Mouse (Mus musculus): ENCODE data around the gene Acin1. TPM values are rescaled to one million over a fixed set of nuclear protein-coding genes. Genes with fewer than 3 reads are reported as not detected.

Gene Acin1
- polyA plus RNA-seq, 1 experiment = 121 TPM

- H3K4me1 ChIP-seq (ENCODE audit: control insufficient read depth, insufficient read depth, low read length) = no peaks in the 10 kb centered on the region
- no peak for DNase-seq
- no peak for TF ChIP-seq CTCF (IDR thresholded peaks at IDR 0.05; ENCODE audit: insufficient read depth, low read length)
- no peak for TF ChIP-seq POLR2A (IDR thresholded peaks at IDR 0.05; ENCODE audit: borderline replicate concordance, extremely low read depth, low read depth, low read length)
- H3K4me3 ChIP-seq (replicated peaks; ENCODE audit: extremely low read depth, low read depth, low read length) = no peak overlapping the region
- 70% methylated on average over 4 of the region's 4 CpGs for WGBS
Measured at GRCm38 (mm10) chr14:54647900-54648299, 38.8 kb downstream of the Acin1 start.

DNA sequence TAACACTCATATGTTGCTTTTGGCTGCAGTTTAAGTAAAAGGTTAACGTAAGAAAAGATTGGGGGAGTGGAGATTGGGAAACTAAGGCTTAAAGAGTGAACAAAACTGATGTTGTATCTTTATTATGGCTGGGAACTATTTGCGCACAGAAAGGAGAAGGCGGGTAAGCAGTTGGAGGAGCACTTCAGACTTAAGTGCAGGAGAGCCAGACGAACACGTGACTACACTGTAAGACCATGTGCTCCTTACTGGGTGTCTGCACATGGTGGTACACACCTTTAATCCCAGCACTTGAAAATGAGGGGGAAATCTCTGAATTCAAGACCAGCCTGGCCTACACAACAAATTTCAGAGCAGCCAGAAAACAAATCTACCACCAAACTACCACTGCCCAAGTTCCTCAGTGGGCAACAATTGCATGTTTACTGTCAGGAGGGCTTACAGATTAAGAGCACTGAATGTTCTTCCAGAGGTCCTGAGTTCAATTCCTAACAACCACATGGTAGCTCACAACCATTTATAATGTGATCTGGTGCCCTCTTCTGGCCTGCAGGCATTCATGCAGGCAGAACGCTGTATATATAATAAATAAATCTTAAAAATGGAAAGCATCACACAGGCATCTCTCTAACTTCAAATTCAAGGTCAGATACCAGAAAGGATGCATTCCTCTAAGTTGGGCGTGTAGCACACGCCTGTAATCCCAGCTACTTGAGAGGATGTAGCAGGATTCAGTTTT, 39.7 kb downstream of the Acin1 start:
- WGBS = 74% methylated on average over 8 of the region's 8 CpGs
- DNase-seq = peak; percentile 38
- TF ChIP-seq CTCF (IDR thresholded peaks at IDR 0.05; ENCODE audit: insufficient read depth, low read length) (no peak), POLR2A (IDR thresholded peaks at IDR 0.05; ENCODE audit: borderline replicate concordance, extremely low read depth, low read depth, low read length) (no peak)
- Histone ChIP-seq H3K4me1 (ENCODE audit: control insufficient read depth, insufficient read depth, low read length) (no peaks in the 10 kb centered on the region), H3K4me3 (replicated peaks; ENCODE audit: extremely low read depth, low read depth, low read length) (no peak overlapping the region)

DNA sequence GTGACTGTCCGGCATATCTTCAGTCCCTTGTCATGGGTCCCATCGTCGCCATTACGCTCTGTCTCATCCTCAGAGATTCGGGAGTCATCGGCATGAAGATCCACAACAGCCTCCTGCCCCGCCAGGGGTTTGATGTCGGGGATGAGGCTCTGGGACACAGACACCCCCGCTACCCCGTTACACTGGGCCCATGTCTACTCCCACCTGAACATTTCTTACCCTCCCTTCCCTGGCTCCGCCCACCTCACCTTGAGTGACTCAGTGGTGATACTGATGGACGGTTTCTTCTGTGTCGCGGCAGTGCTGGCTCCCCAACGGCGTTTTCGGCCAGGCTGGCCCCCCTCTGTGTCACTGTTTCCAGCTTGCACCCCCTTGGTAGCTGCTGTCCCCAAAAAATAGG, 40.3 kb downstream of the Acin1 start:
- no peaks in the 10 kb centered on the region for H3K4me1 ChIP-seq (ENCODE audit: control insufficient read depth, insufficient read depth, low read length)
- no peak overlapping the region for H3K4me3 ChIP-seq (replicated peaks; ENCODE audit: extremely low read depth, low read depth, low read length)
- WGBS = 88% methylated on average over 17 of the region's 17 CpGs
- TF ChIP-seq CTCF (IDR thresholded peaks at IDR 0.05; ENCODE audit: insufficient read depth, low read length) = no peak
- no peak for TF ChIP-seq POLR2A (IDR thresholded peaks at IDR 0.05; ENCODE audit: borderline replicate concordance, extremely low read depth, low read depth, low read length)
- no peak for DNase-seq

DNA sequence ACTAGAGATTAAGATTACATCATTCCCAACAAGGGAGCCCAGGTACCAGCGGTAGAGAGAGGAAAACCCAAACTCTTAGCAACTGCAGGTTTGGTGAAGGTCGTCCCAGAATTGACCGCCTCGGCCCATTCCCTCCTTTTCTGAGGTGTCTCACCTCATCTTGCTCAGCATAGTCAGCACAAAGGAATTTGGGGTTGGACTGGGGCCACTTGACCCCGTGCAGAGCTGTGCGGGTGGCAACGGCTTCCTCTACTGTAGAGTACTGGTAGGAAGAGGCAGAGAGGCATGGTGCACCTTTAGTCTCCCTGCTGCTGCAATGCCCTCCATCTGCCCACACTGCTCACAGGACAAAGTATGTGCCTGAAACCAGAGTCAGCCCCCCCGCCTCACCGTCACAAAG, 42.4 kb downstream of the Acin1 start:
- 70% methylated on average over 9 of the region's 9 CpGs for WGBS
- Histone ChIP-seq H3K4me3 (replicated peaks; ENCODE audit: extremely low read depth, low read depth, low read length) (no peak overlapping the region), H3K4me1 (ENCODE audit: control insufficient read depth, insufficient read depth, low read length) (no peaks in the 10 kb centered on the region)
- TF ChIP-seq CTCF (IDR thresholded peaks at IDR 0.05; ENCODE audit: insufficient read depth, low read length) = no peak
- no peak for TF ChIP-seq POLR2A (IDR thresholded peaks at IDR 0.05; ENCODE audit: borderline replicate concordance, extremely low read depth, low read depth, low read length)
- DNase-seq = no peak

- Histone ChIP-seq H3K4me1 (ENCODE audit: control insufficient read depth, insufficient read depth, low read length) (no peaks in the 10 kb centered on the region), H3K4me3 (replicated peaks; ENCODE audit: extremely low read depth, low read depth, low read length) (no peak overlapping the region)
- TF ChIP-seq CTCF (IDR thresholded peaks at IDR 0.05; ENCODE audit: insufficient read depth, low read length) = no peak
- no peak for TF ChIP-seq POLR2A (IDR thresholded peaks at IDR 0.05; ENCODE audit: borderline replicate concordance, extremely low read depth, low read depth, low read length)
- no peak for DNase-seq
- 81% methylated on average over 2 of the region's 2 CpGs for WGBS
Measured at GRCm38 (mm10) chr14:54643011-54643410, 43.7 kb downstream of the Acin1 start.

- Histone ChIP-seq H3K4me3 (replicated peaks; ENCODE audit: extremely low read depth, low read depth, low read length) (no peak overlapping the region), H3K4me1 (ENCODE audit: control insufficient read depth, insufficient read depth, low read length) (no peaks in the 10 kb centered on the region)
- WGBS = 86% methylated on average over 25 of the region's 25 CpGs
- no peak for TF ChIP-seq POLR2A (IDR thresholded peaks at IDR 0.05; ENCODE audit: borderline replicate concordance, extremely low read depth, low read depth, low read length)
- no peak for TF ChIP-seq CTCF (IDR thresholded peaks at IDR 0.05; ENCODE audit: insufficient read depth, low read length)
- no peak for DNase-seq
Measured at GRCm38 (mm10) chr14:54642224-54642944, 44.3 kb downstream of the Acin1 start.

DNA sequence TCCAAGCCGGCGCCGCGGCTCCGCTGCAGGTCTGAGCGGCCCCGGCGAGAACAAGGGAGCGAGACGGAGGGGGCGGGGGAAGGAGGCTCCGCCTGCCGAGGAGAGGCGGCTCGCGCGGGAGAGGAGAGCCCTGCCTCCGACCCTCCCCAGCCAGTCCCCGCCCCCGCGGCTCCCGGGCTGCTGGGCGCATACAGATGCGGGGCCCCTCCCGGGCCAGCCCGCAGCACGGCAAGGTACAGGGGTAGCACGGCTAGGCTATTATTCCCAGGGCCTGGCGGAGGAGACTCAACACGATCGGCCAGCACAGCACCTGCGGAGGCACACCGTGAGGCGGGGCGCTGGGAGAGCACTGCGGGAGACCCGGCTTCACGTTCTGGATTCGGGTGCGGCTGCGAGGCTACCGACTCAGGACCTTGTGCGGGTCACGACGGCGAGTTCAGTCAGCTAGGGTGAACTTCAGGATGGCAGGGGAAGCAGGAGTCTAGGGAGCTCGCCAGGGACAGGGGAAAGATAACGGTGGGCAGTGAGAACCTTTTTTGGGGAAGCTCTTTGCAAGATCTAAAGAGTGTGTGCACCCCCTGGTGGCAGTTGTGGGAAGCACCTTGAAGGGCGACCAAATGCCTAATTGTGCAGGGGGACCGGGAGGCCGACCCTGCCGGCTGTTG, 45.3 kb downstream of the Acin1 start, which contains the start of gene Cdh24:
Cdh24 (minus strand) TSS at position 60 of the 665 bp plus-strand sequence.
- Histone ChIP-seq H3K4me1 (ENCODE audit: control insufficient read depth, insufficient read depth, low read length) (no peaks in the 10 kb centered on the region), H3K4me3 (replicated peaks; ENCODE audit: extremely low read depth, low read depth, low read length) (peak within 1 kb of the TSS; percentile 66)
- TF ChIP-seq CTCF (IDR thresholded peaks at IDR 0.05; ENCODE audit: insufficient read depth, low read length) (peak; percentile 77), POLR2A (IDR thresholded peaks at IDR 0.05; ENCODE audit: borderline replicate concordance, extremely low read depth, low read depth, low read length) (peak; percentile 23; the same call in 1 of the 2 replicates)
- DNase-seq = peak; percentile 87
- 1% methylated on average over 52 of the region's 52 CpGs for WGBS

- WGBS = 2% methylated on average over 28 of the region's 28 CpGs
- TF ChIP-seq CTCF (IDR thresholded peaks at IDR 0.05; ENCODE audit: insufficient read depth, low read length) (no peak), POLR2A (IDR thresholded peaks at IDR 0.05; ENCODE audit: borderline replicate concordance, extremely low read depth, low read depth, low read length) (no peak)
- Histone ChIP-seq H3K4me3 (replicated peaks; ENCODE audit: extremely low read depth, low read depth, low read length) (peak within 1 kb of the TSS; percentile 66), H3K4me1 (ENCODE audit: control insufficient read depth, insufficient read depth, low read length) (no peaks in the 10 kb centered on the region)
- DNase-seq = no peak
Measured at GRCm38 (mm10) chr14:54640946-54641304, 45.8 kb downstream of the Acin1 start, which contains the start of gene Gm17606. Gm17606 (plus strand) TSS chr14:54640952.

GRCm38 (mm10) chr14:54640121-54640520, 46.6 kb downstream of the Acin1 start:
- Histone ChIP-seq H3K4me1 (ENCODE audit: control insufficient read depth, insufficient read depth, low read length) (no peaks in the 10 kb centered on the region), H3K4me3 (replicated peaks; ENCODE audit: extremely low read depth, low read depth, low read length) (no peak overlapping the region)
- TF ChIP-seq CTCF (IDR thresholded peaks at IDR 0.05; ENCODE audit: insufficient read depth, low read length) (no peak), POLR2A (IDR thresholded peaks at IDR 0.05; ENCODE audit: borderline replicate concordance, extremely low read depth, low read depth, low read length) (no peak)
- 58% methylated on average over 4 of the region's 4 CpGs for WGBS
- DNase-seq = no peak
